Mouse (Mus musculus) liver, embryonic 12.5 days (tissue): ENCODE results near the gene Cux1. TPM values are rescaled to one million over a fixed set of nuclear protein-coding genes. Genes with fewer than 3 reads are reported as not detected.

Experiments used
- ATAC-seq: fragments of 200-750 bp; cut with Nextera tagmentation; 2 replicates; pipeline ENCODE4 v1.8.0; 2017; ENCODE audit warnings: moderate number of reproducible peaks, mild to moderate bottlenecking, moderate library complexity
- H3K27ac ChIP-seq: fragments of 300-500 bp; sonication (generic); 2 replicates; pipeline ENCODE4 v1.5.1; 2016; ENCODE audit warnings: mild to moderate bottlenecking
- H3K27me3 ChIP-seq: fragments of 300-500 bp; sonication (generic); replicated peaks from 2 replicates; pipeline ENCODE4 v1.6.1; 2016; ENCODE audit warnings: mild to moderate bottlenecking, moderate library complexity
- H3K36me3 ChIP-seq: fragments of 300-500 bp; sonication (generic); 2 replicates; pipeline ENCODE4 v1.6.1; 2016; ENCODE audit warnings: mild to moderate bottlenecking, moderate library complexity
- H3K4me1 ChIP-seq: fragments of 300-500 bp; sonication (generic); 2 replicates; pipeline ENCODE4 v1.6.1; 2016
- H3K4me2 ChIP-seq: fragments of 300-500 bp; sonication (generic); 2 replicates; pipeline ENCODE4 v1.6.1; 2016; ENCODE audit warnings: mild to moderate bottlenecking, moderate library complexity
- H3K4me3 ChIP-seq: fragments of 300-500 bp; sonication (generic); 2 replicates; pipeline ENCODE4 v1.5.1; 2016; ENCODE audit warnings: mild to moderate bottlenecking, moderate library complexity
- H3K9ac ChIP-seq: fragments of 300-500 bp; sonication (generic); 2 replicates; pipeline ENCODE4 v1.6.1; 2016; ENCODE audit warnings: mild to moderate bottlenecking, moderate library complexity
- H3K9me3 ChIP-seq: fragments of 300-500 bp; sonication (generic); replicated peaks from 2 replicates; pipeline ENCODE4 v1.6.1; 2016; ENCODE audit warnings: mild to moderate bottlenecking, moderate library complexity
- WGBS: fragments of 180-500 bp; shearing (Covaris S2); methylation state at CpG from one replicate; pipeline ENCODE4 v1.1.7; 2016; ENCODE audit not compliant: insufficient replicate concordance; 5-methylcytosine and 5-hydroxymethylcytosine counted together
- polyA plus RNA-seq: library from polyadenylated mRNA; unstranded; fragments of >200 nt; fragmentation: Nextera tagmentation; extraction: Ambion mirVana; gene quantifications from 2 replicates; pipeline ENCODE4 v1.2.1, GENCODE M21; 2016

Gene Cux1
- polyA plus RNA-seq, 1 experiment from 2014 or later, result 29.8 TPM

DNA sequence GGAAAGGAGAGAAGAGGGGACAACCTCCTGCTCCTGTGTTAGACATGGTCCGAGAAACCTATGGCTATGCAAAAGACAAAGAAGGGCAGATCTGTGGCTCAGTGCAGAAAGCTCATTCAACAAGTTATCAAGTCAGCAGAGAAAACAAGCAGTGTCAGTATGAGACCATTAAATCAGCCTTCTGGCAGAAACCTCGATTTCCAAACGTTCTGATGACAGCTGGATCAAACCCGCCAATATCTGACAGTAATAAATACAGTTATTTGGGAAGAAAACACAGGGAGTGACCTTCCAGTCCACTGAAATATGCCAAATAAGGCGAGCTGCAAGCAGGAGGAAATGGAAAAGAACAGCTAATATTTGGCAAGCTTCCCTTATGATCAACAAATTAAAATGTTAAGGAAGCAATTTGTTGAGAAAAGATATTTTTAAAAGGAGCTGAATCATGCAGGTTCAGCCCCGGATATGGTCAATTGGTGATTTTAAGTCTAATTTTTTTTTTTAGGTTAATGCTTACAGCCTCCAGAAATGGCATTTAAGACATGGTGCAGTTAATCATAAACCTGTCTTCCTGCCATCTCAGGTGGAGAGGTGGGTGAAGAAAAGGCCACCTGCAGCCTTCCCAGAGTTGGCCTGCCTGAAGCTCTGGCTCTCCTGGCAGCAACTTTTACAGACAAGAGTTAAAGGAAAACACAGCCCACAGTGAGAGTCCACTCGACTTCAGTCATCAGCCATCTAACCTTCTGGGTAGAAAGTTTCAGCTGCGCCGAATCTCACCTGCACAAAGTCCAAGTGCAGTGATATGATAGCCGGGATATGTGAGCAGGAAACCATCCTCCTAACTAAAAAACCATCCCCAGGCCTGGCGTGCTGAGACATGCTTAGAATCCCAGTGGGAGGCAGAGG is 33.7 kb downstream of the Cux1 start:
- Histone ChIP-seq H3K4me2 (no peak overlapping the region), H3K9ac (no peak overlapping the region), H3K36me3 (no peaks in the 10 kb centered on the region), H3K27ac (no peak overlapping the region), H3K4me1 (peaks cover 59% of the 10 kb centered on the region), H3K9me3 (no peaks in the 10 kb centered on the region), H3K27me3 (no peaks in the 10 kb centered on the region), H3K4me3 (no peak overlapping the region)
- no peak for ATAC-seq
- WGBS, result 68% methylated on average over 11 of the region's 11 CpGs

DNA sequence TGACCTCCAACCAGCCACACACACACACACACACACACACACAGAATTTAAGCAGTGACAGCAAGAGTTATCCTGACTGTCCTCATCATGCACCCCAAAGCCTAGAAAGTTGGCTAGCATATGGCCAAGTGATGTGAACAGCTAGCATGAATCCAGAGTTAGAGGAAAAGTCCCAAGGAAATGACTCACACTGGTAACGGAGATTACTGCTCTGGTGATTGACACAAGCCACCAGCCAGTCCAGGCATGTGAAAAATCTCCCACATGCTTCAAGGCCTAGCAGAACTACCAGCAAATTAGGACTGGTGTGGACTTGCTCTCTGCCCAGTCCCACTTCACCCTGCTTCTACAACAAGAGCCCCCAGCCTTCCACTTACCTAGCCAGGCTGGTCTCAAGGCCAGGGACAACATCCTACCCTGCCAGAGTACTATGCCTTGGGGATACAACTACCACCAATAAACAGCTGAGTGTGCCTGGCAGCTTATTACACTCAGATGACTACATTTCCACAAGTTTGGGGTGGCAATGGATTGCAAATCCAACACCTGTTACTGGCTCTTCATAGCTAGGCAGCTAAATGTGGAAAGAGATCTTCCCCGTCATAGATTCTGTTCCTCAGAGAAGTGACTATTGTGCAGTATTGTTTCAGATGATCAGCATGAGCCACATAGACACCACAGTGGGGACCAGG is 35.5 kb downstream of the Cux1 start:
- Histone ChIP-seq H3K9ac (no peak overlapping the region), H3K36me3 (no peaks in the 10 kb centered on the region), H3K27me3 (no peaks in the 10 kb centered on the region), H3K4me1 (peaks cover 61% of the 10 kb centered on the region), H3K4me2 (no peak overlapping the region), H3K27ac (no peak overlapping the region), H3K4me3 (no peak overlapping the region), H3K9me3 (no peaks in the 10 kb centered on the region)
- no peak for ATAC-seq
- 64% methylated on average over 2 of the region's 2 CpGs for WGBS

DNA sequence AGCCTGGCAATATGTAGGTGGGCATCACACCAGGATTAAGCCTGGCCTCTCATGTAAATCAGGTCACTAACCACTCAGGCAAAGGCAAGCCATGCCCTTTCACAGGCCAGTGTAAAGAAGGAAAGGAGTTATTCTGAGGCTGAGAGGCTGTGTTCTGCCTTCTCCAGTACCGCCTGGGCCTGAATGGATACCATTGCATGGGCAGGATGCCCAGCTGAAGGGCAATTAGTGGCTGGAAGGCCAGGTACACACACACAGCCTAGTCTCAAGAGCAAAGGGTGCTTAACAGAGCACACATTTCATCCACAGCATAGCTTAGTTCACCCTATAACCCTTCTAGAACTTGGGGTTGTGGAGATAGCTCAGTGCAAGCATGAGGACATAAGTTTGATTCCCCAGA is 36.4 kb downstream of the Cux1 start:
- Histone ChIP-seq H3K4me3 (no peak overlapping the region), H3K4me2 (no peak overlapping the region), H3K4me1 (peaks cover 52% of the 10 kb centered on the region), H3K36me3 (no peaks in the 10 kb centered on the region), H3K9ac (no peak overlapping the region), H3K9me3 (no peaks in the 10 kb centered on the region), H3K27ac (no peak overlapping the region), H3K27me3 (no peaks in the 10 kb centered on the region)
- no peak for ATAC-seq
- WGBS, result 93% methylated on average over 1 of the region's 1 CpGs

DNA sequence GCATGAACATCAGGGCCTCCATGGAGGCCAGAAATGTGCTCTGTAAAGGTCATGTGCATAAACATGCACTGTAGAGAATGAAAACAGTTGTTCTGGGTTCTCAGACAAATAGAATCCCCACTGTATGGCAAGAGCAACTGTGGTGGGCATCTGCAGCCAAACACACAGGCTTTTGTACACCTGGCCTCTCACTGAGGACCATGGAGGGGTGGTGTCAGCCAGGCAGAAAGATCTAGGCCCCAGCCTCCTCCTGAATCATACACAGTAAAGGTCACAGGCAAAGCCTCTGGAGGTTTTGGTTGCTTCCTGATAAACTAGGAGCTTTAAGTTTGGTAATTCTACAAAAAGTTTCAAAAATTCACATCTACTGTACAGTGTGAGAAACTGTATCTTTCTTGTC is 38.1 kb downstream of the Cux1 start:
- no peaks in the 10 kb centered on the region for H3K27me3 ChIP-seq
- H3K9ac ChIP-seq, result no peak overlapping the region
- no peak overlapping the region for H3K4me2 ChIP-seq
- ATAC-seq, result no peak
- no peaks in the 10 kb centered on the region for H3K36me3 ChIP-seq
- H3K9me3 ChIP-seq, result no peaks in the 10 kb centered on the region
- peaks cover 37% of the 10 kb centered on the region for H3K4me1 ChIP-seq
- no peak overlapping the region for H3K4me3 ChIP-seq
- no peak overlapping the region for H3K27ac ChIP-seq

DNA sequence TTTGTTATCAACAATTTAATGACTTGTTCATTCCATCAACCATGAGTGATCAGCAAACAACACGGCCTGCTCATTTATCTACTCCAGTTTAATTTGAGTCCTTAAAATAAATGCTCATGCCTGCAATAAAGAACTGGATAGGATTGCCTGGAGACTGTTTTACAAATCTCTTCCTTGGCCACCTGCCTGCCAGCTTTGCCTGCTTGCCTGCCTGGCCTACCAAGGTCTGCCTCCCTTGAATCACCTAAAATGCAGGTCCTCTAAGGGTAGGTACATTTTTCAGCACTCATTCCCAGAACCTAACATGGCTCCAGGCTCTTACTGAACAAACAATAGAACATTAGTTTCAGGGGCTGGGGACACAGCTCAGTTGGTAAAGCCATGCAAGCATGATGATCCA is 39.4 kb downstream of the Cux1 start:
- Histone ChIP-seq H3K9me3 (no peaks in the 10 kb centered on the region), H3K4me1 (peaks cover 32% of the 10 kb centered on the region), H3K27me3 (no peaks in the 10 kb centered on the region), H3K9ac (no peak overlapping the region), H3K36me3 (no peaks in the 10 kb centered on the region), H3K27ac (no peak overlapping the region), H3K4me3 (no peak overlapping the region), H3K4me2 (no peak overlapping the region)
- no peak for ATAC-seq
- WGBS, result 74% methylated on average over 1 of the region's 1 CpGs

DNA sequence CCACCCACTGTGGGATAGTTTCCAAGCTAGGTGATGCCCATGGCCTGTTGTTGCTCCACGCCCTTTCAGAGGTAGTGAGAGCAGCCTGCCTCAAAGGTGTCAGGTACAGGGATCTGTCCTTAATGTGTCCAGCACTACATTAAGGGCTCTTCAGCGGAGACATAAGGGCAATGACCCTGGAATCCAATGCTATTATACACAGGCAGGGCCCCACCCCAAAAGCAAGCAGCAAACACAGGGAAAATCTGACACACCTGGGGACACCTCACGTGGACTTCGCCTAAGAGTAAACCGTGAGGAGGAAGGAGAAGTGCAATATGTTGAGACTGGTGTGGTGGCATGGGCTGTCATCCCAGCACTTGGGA is 40.8 kb downstream of the Cux1 start:
- no peak for ATAC-seq
- H3K4me3 ChIP-seq, result no peak overlapping the region
- H3K27ac ChIP-seq, result no peak overlapping the region
- 75% methylated on average over 5 of the region's 5 CpGs for WGBS
- H3K4me2 ChIP-seq, result no peak overlapping the region
- peaks cover 32% of the 10 kb centered on the region for H3K4me1 ChIP-seq
- H3K27me3 ChIP-seq, result no peaks in the 10 kb centered on the region
- H3K36me3 ChIP-seq, result no peaks in the 10 kb centered on the region
- H3K9ac ChIP-seq, result no peak overlapping the region
- H3K9me3 ChIP-seq, result no peaks in the 10 kb centered on the region

DNA sequence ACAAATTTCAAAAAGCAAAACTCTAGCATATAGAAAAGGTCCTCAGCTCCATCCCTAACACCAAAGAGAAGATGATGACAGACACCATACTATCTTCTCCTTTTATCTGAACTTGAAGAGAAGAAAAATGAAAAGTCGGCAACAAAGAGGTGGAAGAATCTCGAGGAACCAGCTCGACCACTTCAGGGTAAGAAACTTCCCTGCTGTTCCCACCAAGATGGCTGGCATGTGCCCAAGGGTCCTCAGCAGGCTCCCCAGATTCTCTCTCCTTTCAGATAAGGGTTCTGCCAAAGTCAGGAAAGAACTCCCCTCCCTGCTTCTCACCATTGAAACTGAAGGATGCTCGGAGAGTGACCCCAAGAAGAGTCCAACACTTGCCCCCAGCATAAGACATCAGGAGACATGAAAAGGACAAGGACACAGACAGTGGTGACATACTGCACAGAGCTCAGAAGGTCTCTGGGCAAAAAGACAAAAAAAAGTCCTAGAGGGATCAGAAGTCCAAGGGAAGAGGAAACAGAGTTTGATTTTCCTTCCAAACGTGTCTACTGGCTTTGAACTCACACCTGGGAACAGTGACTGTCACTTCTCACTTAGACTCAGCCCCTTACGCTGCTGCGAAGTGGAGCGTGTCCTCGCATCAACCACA is 41.3 kb downstream of the Cux1 start:
- Histone ChIP-seq H3K9ac (no peak overlapping the region), H3K27ac (no peak overlapping the region), H3K27me3 (no peaks in the 10 kb centered on the region), H3K4me3 (no peak overlapping the region), H3K4me1 (peaks cover 28% of the 10 kb centered on the region), H3K4me2 (no peak overlapping the region), H3K9me3 (no peaks in the 10 kb centered on the region), H3K36me3 (no peaks in the 10 kb centered on the region)
- no peak for ATAC-seq
- 67% methylated on average over 9 of the region's 9 CpGs for WGBS

DNA sequence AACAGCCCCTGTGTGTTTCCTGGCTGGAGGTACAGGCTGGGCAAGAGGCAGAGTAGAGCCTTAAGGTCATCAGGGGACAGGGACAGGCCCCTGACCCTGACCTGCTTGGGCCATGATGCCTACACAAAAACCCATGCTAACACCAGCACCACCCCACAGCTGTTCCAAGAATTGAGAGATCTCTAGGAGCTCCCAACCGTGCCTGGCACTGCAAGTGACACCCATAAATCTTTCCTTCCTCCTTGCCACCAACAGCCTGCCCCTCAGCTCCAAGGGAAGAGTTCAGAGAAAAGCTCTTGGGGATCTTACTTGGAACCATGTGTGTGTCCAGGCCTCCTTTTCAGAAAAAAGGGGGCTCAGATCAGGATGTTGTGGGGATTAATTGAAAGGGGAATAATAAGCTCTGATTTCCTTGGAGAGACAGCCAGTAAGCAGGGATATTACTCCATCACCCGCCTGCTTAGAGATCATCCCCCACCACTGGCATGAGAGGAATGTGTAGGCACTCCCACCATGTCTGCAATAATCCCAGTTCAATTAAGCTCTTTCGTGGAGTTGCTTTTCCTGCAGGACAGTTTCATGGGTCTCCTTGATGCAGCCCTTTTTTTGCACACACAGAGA is 44.3 kb downstream of the Cux1 start:
- Histone ChIP-seq H3K27me3 (no peaks in the 10 kb centered on the region), H3K4me1 (peaks cover 42% of the 10 kb centered on the region), H3K27ac (no peak overlapping the region), H3K4me2 (no peak overlapping the region), H3K9ac (no peak overlapping the region), H3K4me3 (no peak overlapping the region), H3K36me3 (no peaks in the 10 kb centered on the region), H3K9me3 (no peaks in the 10 kb centered on the region)
- ATAC-seq, result no peak
- 49% methylated on average over 3 of the region's 3 CpGs for WGBS

DNA sequence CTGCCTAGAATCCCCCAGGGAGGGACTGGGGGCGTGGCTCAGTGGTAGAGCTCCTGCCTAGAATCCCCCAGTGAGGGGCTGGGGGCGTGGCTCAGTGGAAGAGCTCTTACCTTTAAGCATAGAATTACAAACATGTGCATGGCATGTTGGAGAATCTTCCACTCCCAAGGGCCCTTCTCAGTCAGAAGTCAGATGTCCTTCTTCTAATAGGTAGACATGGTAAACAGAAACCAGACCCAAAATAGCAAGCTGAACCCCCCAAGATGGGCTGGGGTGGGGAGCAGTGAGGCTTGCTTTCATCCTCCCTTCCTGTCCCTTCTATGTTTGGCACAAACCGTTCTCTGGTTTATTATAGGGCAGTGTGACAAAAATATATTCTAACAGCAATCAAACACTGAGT is 45.6 kb downstream of the Cux1 start:
- no peaks in the 10 kb centered on the region for H3K27me3 ChIP-seq
- WGBS, result 77% methylated on average over 3 of the region's 3 CpGs
- H3K9me3 ChIP-seq, result no peaks in the 10 kb centered on the region
- H3K9ac ChIP-seq, result no peak overlapping the region
- peaks cover 45% of the 10 kb centered on the region for H3K4me1 ChIP-seq
- no peak for ATAC-seq
- H3K36me3 ChIP-seq, result no peaks in the 10 kb centered on the region
- H3K4me2 ChIP-seq, result no peak overlapping the region
- no peak overlapping the region for H3K27ac ChIP-seq
- no peak overlapping the region for H3K4me3 ChIP-seq

DNA sequence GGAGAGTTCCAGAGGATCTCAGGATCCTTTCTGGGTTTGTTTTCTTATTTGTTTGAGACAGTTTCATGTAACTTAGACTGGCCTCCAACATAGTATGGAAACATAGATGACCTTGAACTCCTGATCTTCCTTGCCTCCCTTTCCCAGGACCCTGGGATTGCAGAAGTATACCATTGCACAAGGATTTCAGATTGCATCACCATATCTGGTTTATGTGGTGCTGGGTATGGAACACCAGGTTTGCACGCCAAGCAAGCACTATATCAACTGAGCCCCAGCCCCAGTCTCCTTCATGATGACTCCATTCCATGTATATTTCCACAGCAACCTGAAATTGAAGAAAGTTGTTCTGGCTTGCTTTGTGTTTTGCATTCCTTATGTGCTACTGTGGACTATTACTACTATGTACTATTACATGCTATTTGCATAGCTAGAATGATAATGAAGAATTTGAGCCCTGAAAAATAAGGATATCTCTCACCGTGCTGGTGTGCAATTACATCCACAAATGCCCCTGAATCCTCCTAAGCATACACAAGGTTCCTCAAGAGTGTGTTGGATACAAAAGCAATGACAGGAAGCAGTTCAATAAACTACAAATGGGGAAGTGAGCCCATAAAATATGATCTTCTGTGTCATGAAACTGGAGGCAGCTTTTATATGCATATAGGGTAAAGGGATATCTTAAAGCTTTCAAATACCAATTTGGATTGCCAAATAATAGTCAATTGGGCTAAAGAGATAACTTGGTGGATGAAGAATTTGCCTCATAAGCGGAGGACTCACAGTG is 48.4 kb downstream of the Cux1 start:
- no peaks in the 10 kb centered on the region for H3K9me3 ChIP-seq
- WGBS, result 66% methylated on average over 3 of the region's 3 CpGs
- ATAC-seq, result no peak
- no peak overlapping the region for H3K4me3 ChIP-seq
- no peaks in the 10 kb centered on the region for H3K27me3 ChIP-seq
- no peak overlapping the region for H3K27ac ChIP-seq
- no peaks in the 10 kb centered on the region for H3K36me3 ChIP-seq
- no peak overlapping the region for H3K4me2 ChIP-seq
- no peak overlapping the region for H3K9ac ChIP-seq
- H3K4me1 ChIP-seq, result peaks cover 66% of the 10 kb centered on the region

DNA sequence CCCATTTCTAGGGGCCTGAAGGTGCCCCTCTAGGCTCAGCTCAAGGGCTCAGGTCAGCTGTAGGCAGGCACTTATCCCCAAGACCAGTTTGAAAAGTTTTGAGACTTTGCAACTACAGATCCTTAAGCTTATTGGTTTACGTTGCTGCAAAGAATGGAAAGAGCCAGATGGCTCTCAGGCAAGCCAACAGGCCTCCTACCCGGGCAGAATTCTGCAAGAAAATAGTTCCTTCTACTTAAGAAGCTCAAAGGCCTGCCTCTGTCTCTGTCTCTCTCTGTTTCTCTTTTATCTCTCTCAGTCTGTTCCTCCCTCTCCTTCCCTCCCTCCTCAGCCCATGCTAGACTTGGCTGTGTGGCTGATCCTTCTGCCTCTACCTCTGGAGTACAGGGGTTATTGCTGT is 49.8 kb downstream of the Cux1 start:
- H3K9ac ChIP-seq, result no peak overlapping the region
- no peak overlapping the region for H3K4me2 ChIP-seq
- H3K27ac ChIP-seq, result no peak overlapping the region
- no peak overlapping the region for H3K4me3 ChIP-seq
- H3K9me3 ChIP-seq, result no peaks in the 10 kb centered on the region
- ATAC-seq, result no peak
- WGBS, result 67% methylated on average over 2 of the region's 2 CpGs
- no peaks in the 10 kb centered on the region for H3K36me3 ChIP-seq
- peaks cover 65% of the 10 kb centered on the region for H3K4me1 ChIP-seq
- no peaks in the 10 kb centered on the region for H3K27me3 ChIP-seq
